ENCODE assay signal across 8 mouse cellular contexts in the genomic region with DNA sequence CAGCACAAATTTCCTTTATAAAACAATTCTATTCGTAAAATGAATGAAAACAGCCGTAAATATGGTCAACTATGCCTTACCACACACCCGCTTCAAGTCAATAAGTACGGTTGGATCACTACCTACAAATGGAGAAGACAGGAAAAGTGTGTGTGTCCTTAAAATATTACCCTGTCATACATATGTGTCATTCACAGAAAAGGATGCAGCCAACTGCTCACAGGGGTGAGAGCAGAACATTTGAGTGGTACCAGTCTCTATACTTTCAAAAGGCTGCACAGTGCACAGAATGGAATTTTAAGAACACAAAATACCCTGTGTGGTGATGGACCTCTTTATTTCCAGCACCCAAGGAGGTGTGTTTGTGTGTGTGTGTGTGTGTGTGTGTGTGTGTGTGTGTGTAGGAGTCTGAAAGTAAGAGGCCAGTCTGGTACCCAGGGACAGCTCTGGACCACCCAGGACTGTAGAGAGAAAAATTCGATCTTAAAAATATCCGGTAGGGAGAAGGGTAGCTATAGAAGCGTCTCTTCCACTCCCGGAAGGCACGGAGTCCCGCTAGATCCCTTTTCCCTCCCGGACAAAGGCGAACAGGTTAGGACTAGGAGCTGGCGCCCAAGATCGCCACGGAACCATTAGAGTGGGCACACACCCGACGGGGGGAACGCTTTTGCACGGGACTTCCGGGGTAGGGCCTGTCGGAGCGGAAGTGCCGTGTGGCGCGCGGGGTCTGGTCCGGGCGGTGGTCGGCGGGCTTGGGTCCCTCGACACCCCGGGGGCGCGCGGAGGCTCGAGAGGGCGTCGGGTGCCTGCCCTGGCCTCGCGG. TPM values are rescaled to one million over a fixed set of nuclear protein-coding genes. Genes with fewer than 3 reads are reported as not detected.
DNase-seq lines count a peak whose midpoint lies in the region; ATAC-seq lines count a peak whose summit lies in the region.

A gene (plus strand): TSS at position 695 of the 823 bp plus-strand sequence.

- peaks cover 23% of the 10 kb centered on the region for H3K36me3 ChIP-seq in megakaryocyte, embryonic 14.5 days (replicated peaks; ENCODE audit: low read length)

- H3K4me1 ChIP-seq in megakaryocyte, embryonic 14.5 days: peaks cover 57% of the 10 kb centered on the region

- H3K4me3 ChIP-seq in megakaryocyte, embryonic 14.5 days (replicated peaks): peak within 1 kb of the TSS; percentile 98

- H3K9me3 ChIP-seq in megakaryocyte, embryonic 14.5 days: no peaks in the 10 kb centered on the region

- H3K27me3 ChIP-seq in megakaryocyte, embryonic 14.5 days (replicated peaks): no peaks in the 10 kb centered on the region

- peak; percentile 90 for ATAC-seq in common myeloid progenitor, adult 5-6 weeks (replicated peaks; ENCODE audit: low read depth, poor library complexity, severe bottlenecking)

- peak; percentile 95 for DNase-seq in ZHBTc4 (ENCODE audit: low read depth, low spot score)
- DNase-seq in gastrocnemius, adult 8-10 months (ENCODE audit: low spot score in 2 of 2): peak; percentile 78 to 84
- peak; percentile 62 for DNase-seq in hindlimb bud, embryonic 11.5 days (ENCODE audit: extremely low spot score, low read depth, low spot score)
- peak; percentile 76 to 89 for DNase-seq in left cerebral cortex, adult 8-10 months (ENCODE audit: low spot score in 2 of 2)
- DNase-seq in right cerebral cortex, postnatal 10 days (ENCODE audit: low spot score in 2 of 2): peak; percentile 93 to 94
- peak; percentile 91 for DNase-seq in urinary bladder, postnatal 25 days (ENCODE audit: low spot score)

RNA-seq across cellular contexts. Expression of the gene that starts here (rescaled TPM):
- 54.1 and 60.0 TPM in 2 replicates for total RNA-seq in common myeloid progenitor, adult 5-6 weeks (2017)
- 10 to 100 TPM; 23.1 to 29.3 (median 25.8) TPM for total RNA-seq in gastrocnemius, adult 8-10 months (2022)
- total RNA-seq in left cerebral cortex, adult 8-10 months (2022): 10 to 100 TPM; 45.8 to 48.5 (median 45.9) TPM
- 1.8 and 10.6 TPM in 2 replicates for polyA plus RNA-seq in megakaryocyte, embryonic 14.5 days (2012; ENCODE audit: insufficient read depth, low replicate concordance)

Comparison
In these comparisons a context has a peak if more than half of its experiments do, and no peak if none do; other contexts are left out.
1. Peak in every context shown above with its lines: DNase-seq, ATAC-seq and H3K4me3 ChIP-seq.